Mouse (Mus musculus): ENCODE measurements at regions not wholly inside any gene's neighbourhood (a gene's known extent, or its start where the extent isn't known, plus 50 kb on each side); places are given as distances from the start of the nearest gene placed in this dataset.

DNA sequence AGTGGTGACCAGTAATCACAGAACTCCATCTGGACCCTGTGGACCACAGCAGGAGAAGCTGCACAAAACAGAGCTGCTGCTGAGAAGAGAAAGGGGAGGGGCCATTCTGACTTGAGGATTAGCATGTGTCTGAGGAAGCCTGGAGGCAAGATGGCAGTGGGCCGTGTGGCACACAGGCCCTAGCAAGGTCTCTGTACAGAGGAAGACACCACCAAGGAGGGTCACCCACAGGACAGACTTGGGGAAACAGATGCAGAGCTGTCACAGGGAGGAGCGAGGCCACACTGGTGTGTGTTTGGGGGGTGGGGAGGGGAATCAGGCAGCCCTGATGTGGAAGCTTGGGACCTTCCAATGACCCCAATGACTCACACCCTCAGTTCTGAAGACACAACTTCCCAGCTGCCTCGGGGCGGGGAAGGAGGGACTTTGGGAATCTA lies 79.7 kb upstream of the Gpc1 start:
- TF ChIP-seq POLR2A (IDR thresholded peaks at IDR 0.05; ENCODE audit: extremely low read depth, insufficient read depth, low read length) = no peak
- TF ChIP-seq CTCF (IDR thresholded peaks at IDR 0.05; ENCODE audit: extremely low read depth, insufficient read depth, low read length) = no peak
